Mouse (Mus musculus) adrenal gland, postnatal 4 days (tissue): Measurements from ENCODE around the gene Fbn1. TPM values are rescaled to one million over a fixed set of nuclear protein-coding genes. Genes with fewer than 3 reads are reported as not detected.

Experiments
- DNase-seq, 2 experiments: peaks; one replicate each; pipeline ENCODE4 v3.0.0; 2021 to 2022; ENCODE audit warnings: low spot score in 2 of 2, mixed read lengths in 2 of 2
- total RNA-seq, 2 experiments: library from RNA; stranded (reverse); gene quantifications; 2 replicates each; pipeline ENCODE4 v1.2.3; 2021

Fbn1 gene
- total RNA-seq, 2 experiments from 2014 or later = 103 to 104 TPM

- no peak for DNase-seq
Observed at GRCm38 (mm10) chr2:125464036-125464435, 43.8 kb downstream of the Fbn1 start.

GRCm38 (mm10) chr2:125459087-125459486 lies 48.7 kb downstream of the Fbn1 start:
- no peak for DNase-seq

GRCm38 (mm10) chr2:125456059-125456789 lies 51.6 kb downstream of the Fbn1 start:
- no peak for DNase-seq

GRCm38 (mm10) chr2:125454781-125455180 lies 53.0 kb downstream of the Fbn1 start:
- DNase-seq = no peak

GRCm38 (mm10) chr2:125452369-125453097 lies 55.3 kb downstream of the Fbn1 start:
- DNase-seq = no peak

GRCm38 (mm10) chr2:125449361-125449760 lies 58.4 kb downstream of the Fbn1 start:
- no peak for DNase-seq

- no peak for DNase-seq
Observed at GRCm38 (mm10) chr2:125448881-125449280, 58.9 kb downstream of the Fbn1 start.

- no peak for DNase-seq
Observed at GRCm38 (mm10) chr2:125447274-125447898, 60.4 kb downstream of the Fbn1 start.

- DNase-seq = no peak
Observed at GRCm38 (mm10) chr2:125438381-125438780, 69.4 kb downstream of the Fbn1 start.

- DNase-seq = no peak
Observed at GRCm38 (mm10) chr2:125436240-125436639, 71.6 kb downstream of the Fbn1 start.

- no peak for DNase-seq
Observed at GRCm38 (mm10) chr2:125433524-125433923, 74.3 kb downstream of the Fbn1 start.

- no peak for DNase-seq
Observed at GRCm38 (mm10) chr2:125431491-125431890, 76.3 kb downstream of the Fbn1 start.

- no peak for DNase-seq
Observed at GRCm38 (mm10) chr2:125428811-125429438, 78.9 kb downstream of the Fbn1 start.

GRCm38 (mm10) chr2:125420604-125421003 lies 87.2 kb downstream of the Fbn1 start:
- no peak for DNase-seq

GRCm38 (mm10) chr2:125419681-125420080 lies 88.1 kb downstream of the Fbn1 start:
- DNase-seq = no peak

GRCm38 (mm10) chr2:125418546-125418945 lies 89.2 kb downstream of the Fbn1 start:
- no peak for DNase-seq

- DNase-seq = no peak
Observed at GRCm38 (mm10) chr2:125416541-125417245, 91.1 kb downstream of the Fbn1 start.

- no peak for DNase-seq
Observed at GRCm38 (mm10) chr2:125412351-125412750, 95.4 kb downstream of the Fbn1 start.

GRCm38 (mm10) chr2:125411777-125412176 lies 96.0 kb downstream of the Fbn1 start:
- DNase-seq = no peak

GRCm38 (mm10) chr2:125404509-125405105 lies 103.2 kb downstream of the Fbn1 start:
- DNase-seq = no peak

GRCm38 (mm10) chr2:125402276-125402675 lies 105.5 kb downstream of the Fbn1 start:
- no peak for DNase-seq
